Mouse (Mus musculus): ENCODE data around the gene Rimbp2. TPM values are rescaled to one million over a fixed set of nuclear protein-coding genes. Genes with fewer than 3 reads are reported as not detected.

Gene Rimbp2
- polyA plus RNA-seq, 1 experiment from 2014 or later = 0.37 TPM

DNA sequence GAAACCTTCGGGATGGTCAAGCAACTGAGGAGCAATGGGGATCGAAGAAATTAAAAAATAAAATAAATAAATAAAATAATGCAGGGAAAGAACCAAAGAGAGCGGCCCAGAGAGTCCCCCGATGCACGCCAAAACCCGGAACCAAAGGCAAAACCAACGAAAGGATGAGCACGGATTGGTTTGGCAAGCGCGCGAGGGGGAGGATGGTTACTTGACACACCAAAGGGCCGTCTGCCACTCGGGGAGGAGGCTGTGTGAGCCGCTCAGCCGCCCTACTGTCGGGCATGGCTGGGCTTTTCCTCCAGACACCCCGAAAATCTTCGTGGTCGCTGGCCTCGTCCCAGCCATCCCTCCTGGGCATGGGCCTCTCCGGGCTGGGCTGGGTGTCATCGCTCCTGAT, 171.7 kb downstream of the Rimbp2 start:
- no peak overlapping the region for H3K4me3 ChIP-seq (ENCODE audit: low read depth, low read length)
- no peak overlapping the region for H3K4me2 ChIP-seq

DNA sequence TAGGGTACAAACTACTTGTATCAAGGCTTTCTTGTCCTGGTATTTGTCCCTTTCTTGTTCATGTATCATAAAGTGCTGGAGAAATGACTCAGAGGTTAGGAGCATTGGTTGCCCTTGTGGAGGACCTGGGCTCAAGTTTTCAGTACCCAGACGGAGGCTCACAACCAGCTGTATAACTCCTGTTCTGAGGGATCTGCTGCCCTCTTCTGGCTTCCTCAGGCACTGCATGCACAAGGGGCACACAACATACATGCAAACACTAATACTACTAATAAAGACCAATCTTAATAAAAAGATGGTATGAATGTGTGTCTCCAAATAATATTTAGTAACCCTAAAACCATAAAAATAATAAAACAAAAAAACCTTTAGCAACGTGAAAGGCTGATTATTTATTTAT, 176.9 kb downstream of the Rimbp2 start:
- Histone ChIP-seq H3K4me2 (no peak overlapping the region), H3K27me3 (replicated peaks; ENCODE audit: control insufficient read depth, insufficient read depth, low read length) (no peaks in the 10 kb centered on the region), H3K27ac (ENCODE audit: low read depth, low read length) (no peak overlapping the region), H3K36me3 (ENCODE audit: control insufficient read depth, insufficient read depth, low read length) (no peaks in the 10 kb centered on the region), H3K9ac (ENCODE audit: low read depth, low read length) (no peak overlapping the region), H3K4me1 (replicated peaks; ENCODE audit: control insufficient read depth, insufficient read depth, low read length) (no peaks in the 10 kb centered on the region), H3K4me3 (ENCODE audit: low read depth, low read length) (no peak overlapping the region), H3K9me3 (ENCODE audit: control insufficient read depth, low read length) (peaks cover 2% of the 10 kb centered on the region; the same call in 1 of the 2 replicates)
- no peak for ATAC-seq (replicated peaks; ENCODE audit: low FRiP score)
- DNase-seq (ENCODE audit: low spot score) = no peak
- 67% methylated on average over 2 of the region's 2 CpGs for WGBS

More for the DNA sequence above, 171.7 kb downstream of the Rimbp2 start:
- DNase-seq (ENCODE audit: low spot score) = no peak
- H3K27ac ChIP-seq (ENCODE audit: low read depth, low read length) = no peak overlapping the region
- H3K27me3 ChIP-seq (replicated peaks; ENCODE audit: control insufficient read depth, insufficient read depth, low read length) = no peaks in the 10 kb centered on the region
- ATAC-seq (replicated peaks; ENCODE audit: low FRiP score) = no peak
- H3K9ac ChIP-seq (ENCODE audit: low read depth, low read length) = no peak overlapping the region
- WGBS = 67% methylated on average over 22 of the region's 22 CpGs
- H3K36me3 ChIP-seq (ENCODE audit: control insufficient read depth, insufficient read depth, low read length) = no peaks in the 10 kb centered on the region
- H3K4me1 ChIP-seq (replicated peaks; ENCODE audit: control insufficient read depth, insufficient read depth, low read length) = no peaks in the 10 kb centered on the region
- no peaks in the 10 kb centered on the region for H3K9me3 ChIP-seq (ENCODE audit: control insufficient read depth, low read length)

DNA sequence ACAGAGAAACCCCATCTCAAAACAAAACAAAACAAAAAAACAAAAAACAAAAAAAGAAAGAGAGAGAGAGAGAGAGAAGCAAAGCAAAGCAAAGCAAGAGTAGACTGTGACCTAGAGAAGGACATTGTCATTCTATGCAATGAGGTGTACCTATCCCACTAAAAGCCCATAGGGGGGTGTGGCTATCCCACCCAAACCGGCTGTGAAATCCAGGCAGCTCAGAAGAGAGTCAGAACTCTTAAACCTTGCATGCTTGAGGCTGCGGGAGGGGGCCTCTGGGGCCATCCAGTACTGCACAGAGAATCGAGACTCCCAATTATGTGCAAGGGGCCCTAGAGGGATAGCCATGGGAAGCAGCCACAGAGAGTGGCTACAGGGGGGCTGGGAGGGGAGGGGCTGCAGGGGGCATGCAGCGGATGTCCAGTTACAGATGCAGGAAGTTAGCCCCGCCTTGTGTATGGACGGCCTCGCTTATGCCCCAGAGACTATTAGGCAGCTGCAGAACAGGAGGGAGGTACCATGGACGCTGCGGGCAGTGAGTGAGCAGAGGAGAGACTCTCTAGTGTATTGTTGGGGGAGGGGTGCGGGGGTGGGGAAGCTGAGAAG, 184.2 kb downstream of the Rimbp2 start:
- DNase-seq (ENCODE audit: low spot score) = no peak

GRCm38 (mm10) chr5:128761118-128761517, 192.2 kb downstream of the Rimbp2 start:
- Histone ChIP-seq H3K27me3 (replicated peaks; ENCODE audit: control insufficient read depth, insufficient read depth, low read length) (no peaks in the 10 kb centered on the region), H3K36me3 (ENCODE audit: control insufficient read depth, insufficient read depth, low read length) (no peaks in the 10 kb centered on the region), H3K9me3 (ENCODE audit: control insufficient read depth, low read length) (no peaks in the 10 kb centered on the region), H3K9ac (ENCODE audit: low read depth, low read length) (no peak overlapping the region), H3K4me3 (ENCODE audit: low read depth, low read length) (no peak overlapping the region), H3K4me2 (no peak overlapping the region), H3K4me1 (replicated peaks; ENCODE audit: control insufficient read depth, insufficient read depth, low read length) (no peaks in the 10 kb centered on the region), H3K27ac (ENCODE audit: low read depth, low read length) (no peak overlapping the region)
- ATAC-seq (replicated peaks; ENCODE audit: low FRiP score) (no peak), DNase-seq (ENCODE audit: low spot score) (no peak)
- WGBS = 34% methylated on average over 8 of the region's 8 CpGs

More for the DNA sequence above, 184.2 kb downstream of the Rimbp2 start:
- Histone ChIP-seq H3K27ac (ENCODE audit: low read depth, low read length) (no peak overlapping the region), H3K27me3 (replicated peaks; ENCODE audit: control insufficient read depth, insufficient read depth, low read length) (no peaks in the 10 kb centered on the region), H3K9me3 (ENCODE audit: control insufficient read depth, low read length) (peaks cover 2% of the 10 kb centered on the region; the same call in 1 of the 2 replicates), H3K4me3 (ENCODE audit: low read depth, low read length) (no peak overlapping the region), H3K36me3 (ENCODE audit: control insufficient read depth, insufficient read depth, low read length) (no peaks in the 10 kb centered on the region), H3K4me2 (peak overlapping the region; percentile 13; the same call in 1 of the 2 replicates), H3K4me1 (replicated peaks; ENCODE audit: control insufficient read depth, insufficient read depth, low read length) (no peaks in the 10 kb centered on the region), H3K9ac (ENCODE audit: low read depth, low read length) (no peak overlapping the region)
- peak; percentile 41; the same call in 1 of the 2 replicates for ATAC-seq (replicated peaks; ENCODE audit: low FRiP score)
- WGBS = 18% methylated on average over 10 of the region's 10 CpGs

DNA sequence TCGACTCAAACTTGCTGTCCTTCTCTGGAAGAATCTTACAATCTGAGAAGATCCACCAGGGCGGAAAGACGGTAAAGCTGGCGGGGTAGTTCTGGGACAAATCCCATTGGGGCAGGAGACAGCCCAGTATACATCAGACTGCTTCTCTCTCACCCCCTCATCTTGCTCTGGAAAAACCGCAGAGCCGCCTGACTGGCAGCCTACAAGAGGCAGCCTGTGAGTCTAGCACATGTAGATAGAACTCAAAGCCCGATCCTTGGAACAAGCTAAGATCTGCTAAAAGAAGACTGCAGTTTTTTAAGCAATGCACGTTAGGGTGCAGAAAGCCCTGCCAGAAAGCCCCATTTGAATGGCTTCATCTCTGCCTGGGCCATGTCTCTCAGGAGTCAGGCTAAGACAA, 207.0 kb downstream of the Rimbp2 start:
- Histone ChIP-seq H3K4me1 (replicated peaks; ENCODE audit: control insufficient read depth, insufficient read depth, low read length) (no peaks in the 10 kb centered on the region), H3K36me3 (ENCODE audit: control insufficient read depth, insufficient read depth, low read length) (no peaks in the 10 kb centered on the region), H3K9me3 (ENCODE audit: control insufficient read depth, low read length) (no peaks in the 10 kb centered on the region), H3K4me2 (no peak overlapping the region), H3K9ac (ENCODE audit: low read depth, low read length) (no peak overlapping the region), H3K27me3 (replicated peaks; ENCODE audit: control insufficient read depth, insufficient read depth, low read length) (no peaks in the 10 kb centered on the region), H3K4me3 (ENCODE audit: low read depth, low read length) (no peak overlapping the region), H3K27ac (ENCODE audit: low read depth, low read length) (no peak overlapping the region)
- DNase-seq (ENCODE audit: low spot score) = no peak
- ATAC-seq (replicated peaks; ENCODE audit: low FRiP score) = no peak
- WGBS = 76% methylated on average over 8 of the region's 8 CpGs

DNA sequence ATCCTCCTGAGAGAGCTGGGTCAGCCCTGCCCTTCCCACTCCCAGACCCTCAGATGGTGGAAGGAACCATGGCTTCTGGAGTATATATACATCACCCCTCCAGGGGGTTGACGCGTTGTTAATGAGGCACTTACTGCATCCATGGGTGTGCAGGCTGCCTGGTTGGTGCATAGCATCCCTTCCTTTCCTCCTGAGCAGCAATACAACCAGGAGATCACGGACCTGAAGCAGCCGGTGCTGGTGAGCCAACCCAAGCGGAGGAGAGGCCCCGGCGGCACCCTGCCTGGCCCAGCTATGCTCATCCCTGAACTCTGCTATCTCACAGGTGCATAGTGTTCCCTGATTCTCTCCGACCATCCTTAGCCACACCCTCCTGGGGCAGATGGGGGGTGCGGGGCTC, 208.1 kb downstream of the Rimbp2 start:
- ATAC-seq (replicated peaks; ENCODE audit: low FRiP score) (no peak), DNase-seq (ENCODE audit: low spot score) (no peak)
- 70% methylated on average over 9 of the region's 9 CpGs for WGBS
- no peaks in the 10 kb centered on the region for H3K9me3 ChIP-seq (ENCODE audit: control insufficient read depth, low read length)
- H3K9ac ChIP-seq (ENCODE audit: low read depth, low read length) = no peak overlapping the region
- H3K4me2 ChIP-seq = no peak overlapping the region
- H3K36me3 ChIP-seq (ENCODE audit: control insufficient read depth, insufficient read depth, low read length) = no peaks in the 10 kb centered on the region
- no peak overlapping the region for H3K4me3 ChIP-seq (ENCODE audit: low read depth, low read length)
- no peaks in the 10 kb centered on the region for H3K27me3 ChIP-seq (replicated peaks; ENCODE audit: control insufficient read depth, insufficient read depth, low read length)
- no peak overlapping the region for H3K27ac ChIP-seq (ENCODE audit: low read depth, low read length)
- H3K4me1 ChIP-seq (replicated peaks; ENCODE audit: control insufficient read depth, insufficient read depth, low read length) = no peaks in the 10 kb centered on the region

- no peak overlapping the region for H3K4me2 ChIP-seq
- WGBS = 73% methylated on average over 6 of the region's 6 CpGs
- no peaks in the 10 kb centered on the region for H3K9me3 ChIP-seq (ENCODE audit: control insufficient read depth, low read length)
- H3K9ac ChIP-seq (ENCODE audit: low read depth, low read length) = no peak overlapping the region
- ATAC-seq (replicated peaks; ENCODE audit: low FRiP score) (no peak), DNase-seq (ENCODE audit: low spot score) (no peak)
- H3K27me3 ChIP-seq (replicated peaks; ENCODE audit: control insufficient read depth, insufficient read depth, low read length) = peaks cover 2% of the 10 kb centered on the region; the same call in 1 of the 2 replicates
- H3K36me3 ChIP-seq (ENCODE audit: control insufficient read depth, insufficient read depth, low read length) = no peaks in the 10 kb centered on the region
- no peak overlapping the region for H3K4me3 ChIP-seq (ENCODE audit: low read depth, low read length)
- no peak overlapping the region for H3K27ac ChIP-seq (ENCODE audit: low read depth, low read length)
- H3K4me1 ChIP-seq (replicated peaks; ENCODE audit: control insufficient read depth, insufficient read depth, low read length) = no peaks in the 10 kb centered on the region
Measured at GRCm38 (mm10) chr5:128744351-128744750, 208.9 kb downstream of the Rimbp2 start.

DNA sequence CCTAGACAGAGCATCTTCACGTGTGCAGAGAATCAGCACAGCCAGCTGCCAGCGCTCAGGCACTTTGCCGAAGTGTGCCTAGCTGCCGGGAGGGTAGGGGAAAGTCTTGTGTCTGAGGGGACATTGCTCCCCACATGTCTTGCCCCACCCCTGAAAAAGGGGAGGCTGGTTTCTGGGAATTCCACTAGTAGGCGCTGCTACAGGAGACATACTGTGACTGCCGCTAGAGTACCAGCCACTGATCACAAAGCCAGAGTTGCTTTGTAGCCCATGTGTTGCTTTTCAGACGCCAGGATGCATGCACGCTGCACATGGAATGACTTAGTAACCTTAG, 213.5 kb downstream of the Rimbp2 start:
- Histone ChIP-seq H3K9me3 (ENCODE audit: control insufficient read depth, low read length) (no peaks in the 10 kb centered on the region), H3K27ac (ENCODE audit: low read depth, low read length) (no peak overlapping the region), H3K4me3 (ENCODE audit: low read depth, low read length) (no peak overlapping the region), H3K4me2 (no peak overlapping the region), H3K9ac (ENCODE audit: low read depth, low read length) (no peak overlapping the region), H3K27me3 (replicated peaks; ENCODE audit: control insufficient read depth, insufficient read depth, low read length) (peaks cover 2% of the 10 kb centered on the region; the same call in 1 of the 2 replicates), H3K4me1 (replicated peaks; ENCODE audit: control insufficient read depth, insufficient read depth, low read length) (no peaks in the 10 kb centered on the region), H3K36me3 (ENCODE audit: control insufficient read depth, insufficient read depth, low read length) (no peaks in the 10 kb centered on the region)
- whole genome bisulfite sequencing = 36% methylated on average over 8 of the region's 8 CpGs
- no peak for DNase-seq (ENCODE audit: low spot score)
- ATAC-seq (replicated peaks; ENCODE audit: low FRiP score) = no peak

- DNase-seq (ENCODE audit: low spot score) (no peak), ATAC-seq (replicated peaks; ENCODE audit: low FRiP score) (no peak; the same call in 1 of the 2 replicates)
- no peaks in the 10 kb centered on the region for H3K9me3 ChIP-seq (ENCODE audit: control insufficient read depth, low read length)
- no peak overlapping the region for H3K4me2 ChIP-seq
- no peak overlapping the region for H3K4me3 ChIP-seq (ENCODE audit: low read depth, low read length)
- peaks cover 2% of the 10 kb centered on the region; the same call in 1 of the 2 replicates for H3K27me3 ChIP-seq (replicated peaks; ENCODE audit: control insufficient read depth, insufficient read depth, low read length)
- H3K9ac ChIP-seq (ENCODE audit: low read depth, low read length) = no peak overlapping the region
- WGBS = 40% methylated on average over 16 of the region's 17 CpGs
- no peaks in the 10 kb centered on the region for H3K4me1 ChIP-seq (replicated peaks; ENCODE audit: control insufficient read depth, insufficient read depth, low read length)
- H3K36me3 ChIP-seq (ENCODE audit: control insufficient read depth, insufficient read depth, low read length) = no peaks in the 10 kb centered on the region
- H3K27ac ChIP-seq (ENCODE audit: low read depth, low read length) = no peak overlapping the region
Measured at GRCm38 (mm10) chr5:128739168-128739837, 214.0 kb downstream of the Rimbp2 start.

Data from liver, embryonic 11.5 days (tissue).